Mouse (Mus musculus): Measurements from ENCODE around the gene Slc5a2.

- TF ChIP-seq CTCF (IDR thresholded peaks at IDR 0.05; ENCODE audit: low read depth): no peak
- no peak for TF ChIP-seq EP300 (optimal IDR thresholded peaks at IDR 0.05)
Observed at GRCm38 (mm10) chr7:128270431-128270850, 5.0 kb downstream of the Slc5a2 start.
